Mouse (Mus musculus) gonadal fat pad, adult 2 months (tissue): ENCODE measurements around the gene Vgll4. TPM values are rescaled to one million over a fixed set of nuclear protein-coding genes. Genes with fewer than 3 reads are reported as not detected.

ENCODE experiments used
- DNase-seq: peaks from one replicate; pipeline ENCODE4 v3.0.0-alpha.2; 2012; ENCODE audit warnings: low read depth
- polyA plus RNA-seq: library from polyadenylated mRNA; depleted of rRNA; stranded (reverse); fragments of >200 nt; gene quantifications from 2 replicates; pipeline ENCODE4 v1.2.3, GENCODE M21; 2012

The Vgll4 gene
- polyA plus RNA-seq, 1 experiment = 62.2 TPM

- no peak for DNase-seq
Observed at GRCm38 (mm10) chr6:114918994-114919393, 50.8 kb downstream of the Vgll4 start.

GRCm38 (mm10) chr6:114917770-114918635 is 51.8 kb downstream of the Vgll4 start:
- no peak for DNase-seq

GRCm38 (mm10) chr6:114917129-114917528 is 52.7 kb downstream of the Vgll4 start:
- no peak for DNase-seq

GRCm38 (mm10) chr6:114916715-114916992 is 53.1 kb downstream of the Vgll4 start:
- DNase-seq = no peak

- no peak for DNase-seq
Observed at GRCm38 (mm10) chr6:114915915-114916714, 53.7 kb downstream of the Vgll4 start.

- no peak for DNase-seq
Observed at GRCm38 (mm10) chr6:114914041-114914716, 55.6 kb downstream of the Vgll4 start.

GRCm38 (mm10) chr6:114913142-114913541 is 56.7 kb downstream of the Vgll4 start:
- no peak for DNase-seq

GRCm38 (mm10) chr6:114911540-114911939 is 58.3 kb downstream of the Vgll4 start:
- no peak for DNase-seq

- DNase-seq = no peak
Observed at GRCm38 (mm10) chr6:114909801-114910200, 60.0 kb downstream of the Vgll4 start.

GRCm38 (mm10) chr6:114907459-114907858 is 62.3 kb downstream of the Vgll4 start:
- no peak for DNase-seq

- no peak for DNase-seq
Observed at GRCm38 (mm10) chr6:114906209-114906608, 63.6 kb downstream of the Vgll4 start.

GRCm38 (mm10) chr6:114905253-114906028 is 64.4 kb downstream of the Vgll4 start:
- DNase-seq = no peak

GRCm38 (mm10) chr6:114904818-114905217 is 65.0 kb downstream of the Vgll4 start:
- DNase-seq = no peak

- DNase-seq = no peak
Observed at GRCm38 (mm10) chr6:114904233-114904632, 65.6 kb downstream of the Vgll4 start.

- no peak for DNase-seq
Observed at GRCm38 (mm10) chr6:114901921-114902320, 67.9 kb downstream of the Vgll4 start.

GRCm38 (mm10) chr6:114901321-114901824 is 68.4 kb downstream of the Vgll4 start:
- no peak for DNase-seq

GRCm38 (mm10) chr6:114900194-114900593 is 69.6 kb downstream of the Vgll4 start:
- DNase-seq = no peak

GRCm38 (mm10) chr6:114899652-114900051 is 70.1 kb downstream of the Vgll4 start:
- no peak for DNase-seq

- DNase-seq = no peak
Observed at GRCm38 (mm10) chr6:114898949-114899348, 70.8 kb downstream of the Vgll4 start.

GRCm38 (mm10) chr6:114896281-114896680 is 73.5 kb downstream of the Vgll4 start:
- no peak for DNase-seq

- no peak for DNase-seq
Observed at GRCm38 (mm10) chr6:114895191-114895590, 74.6 kb downstream of the Vgll4 start.
